Mouse (Mus musculus): ENCODE data around the gene Cln6.
"Not testable (repeated sequence)": the region's sequence is repeated elsewhere in the genome, so short reads cannot be mapped to it uniquely, and the experiment has no call there.

DNA sequence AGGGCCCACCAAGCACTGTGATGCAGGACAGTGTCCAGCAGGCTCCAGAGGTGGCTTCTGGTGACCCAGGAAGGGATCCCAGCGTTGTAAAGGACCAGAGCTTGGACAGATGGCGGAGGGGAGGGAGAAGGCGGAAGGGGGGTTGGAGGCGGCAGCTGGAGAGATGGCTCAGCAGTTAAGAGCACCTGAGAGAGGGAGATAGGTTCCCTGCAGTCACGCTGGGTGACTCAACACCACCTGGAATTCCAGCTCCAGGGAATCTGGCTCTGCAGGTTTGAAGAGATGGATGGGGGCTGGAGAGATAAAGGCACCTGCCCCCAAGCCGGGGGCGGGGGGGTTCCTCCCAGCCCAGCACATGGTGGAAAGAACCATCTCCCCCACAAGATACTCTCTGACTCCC is 21.5 kb downstream of the Cln6 start:
- not testable (repeated sequence) for TF ChIP-seq MEF2A (IDR thresholded peaks at IDR 0.05; ENCODE audit: extremely low read depth, insufficient replicate concordance, low read depth, low read length, poor library complexity, severe bottlenecking); EP300 (IDR thresholded peaks at IDR 0.05; ENCODE audit: low read depth in 1 of 2, low read length in 2 of 2); POLR2A (IDR thresholded peaks at IDR 0.05; ENCODE audit: control insufficient read depth in 1 of 2, insufficient read depth in 1 of 2, low read depth in 1 of 2, low read length in 2 of 2, poor library complexity in 1 of 2); CTCF (IDR thresholded peaks at IDR 0.05 in 2 of 3, conservative IDR thresholded peaks at IDR 0.05 in 1 of 3; ENCODE audit: control insufficient read depth in 1 of 3, insufficient read depth in 1 of 3, low read depth in 2 of 3, low read length in 3 of 3, poor library complexity in 1 of 3, severe bottlenecking in 1 of 3)

Measured in MEL (cell line).